Mouse (Mus musculus) gonadal fat pad, adult 2 months (tissue): ENCODE results near the gene Rnf216. TPM values are rescaled to one million over a fixed set of nuclear protein-coding genes. Genes with fewer than 3 reads are reported as not detected.

Experiments
- DNase-seq: peaks from one replicate; pipeline ENCODE4 v3.0.0-alpha.2; 2012; ENCODE audit warnings: low read depth
- polyA plus RNA-seq: library from polyadenylated mRNA; depleted of rRNA; stranded (reverse); fragments of >200 nt; gene quantifications from 2 replicates; pipeline ENCODE4 v1.2.3, GENCODE M21; 2012

Gene Rnf216
- polyA plus RNA-seq, 1 experiment = 20.6 TPM

- no peak for DNase-seq
These were observed 111.9 kb downstream of the Rnf216 start for GRCm38 (mm10) chr5:143000654-143001500.

DNA sequence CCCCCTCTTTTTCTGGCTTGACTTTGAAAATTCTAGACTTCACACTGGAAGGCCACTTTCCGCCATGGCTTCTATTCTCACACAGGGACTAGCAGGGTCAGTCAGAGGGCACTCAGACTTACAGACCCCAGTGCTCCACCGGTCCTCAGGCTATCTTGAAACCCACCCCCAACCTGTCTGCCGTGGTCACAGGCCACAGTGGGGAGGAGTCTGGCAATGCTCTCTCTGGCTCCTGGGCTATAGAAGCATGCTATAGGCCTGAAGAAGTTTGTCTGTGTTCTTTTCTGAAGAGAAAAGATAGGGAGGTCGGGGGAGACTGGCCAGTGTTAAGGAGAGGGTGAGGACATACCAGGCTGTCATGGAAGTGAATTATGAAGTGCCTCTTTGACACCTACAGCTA is 112.7 kb downstream of the Rnf216 start:
- no peak for DNase-seq

- no peak for DNase-seq
These were observed 114.6 kb downstream of the Rnf216 start for GRCm38 (mm10) chr5:142998171-142998570.

DNA sequence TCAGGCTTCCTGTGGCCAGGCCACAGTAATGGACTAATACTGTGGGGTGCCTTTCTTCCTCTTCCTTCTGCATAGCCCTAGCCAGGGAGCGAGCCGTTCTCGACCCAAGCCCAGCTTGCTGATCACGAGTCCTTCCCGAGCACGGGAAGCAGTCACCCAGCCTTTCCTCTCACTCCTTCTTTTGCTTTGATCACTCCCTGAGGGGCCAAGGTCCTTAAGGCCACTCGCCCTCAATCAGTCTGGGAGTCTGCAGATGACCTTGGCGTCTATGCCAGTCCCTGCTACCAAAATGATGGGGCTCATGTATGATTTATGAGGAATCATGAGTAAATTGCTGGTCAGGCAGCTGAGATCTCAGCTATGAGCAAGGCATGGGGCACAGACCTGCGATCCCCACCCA is 115.3 kb downstream of the Rnf216 start:
- DNase-seq = no peak

GRCm38 (mm10) chr5:142994746-142995145 is 118.0 kb downstream of the Rnf216 start:
- no peak for DNase-seq

DNA sequence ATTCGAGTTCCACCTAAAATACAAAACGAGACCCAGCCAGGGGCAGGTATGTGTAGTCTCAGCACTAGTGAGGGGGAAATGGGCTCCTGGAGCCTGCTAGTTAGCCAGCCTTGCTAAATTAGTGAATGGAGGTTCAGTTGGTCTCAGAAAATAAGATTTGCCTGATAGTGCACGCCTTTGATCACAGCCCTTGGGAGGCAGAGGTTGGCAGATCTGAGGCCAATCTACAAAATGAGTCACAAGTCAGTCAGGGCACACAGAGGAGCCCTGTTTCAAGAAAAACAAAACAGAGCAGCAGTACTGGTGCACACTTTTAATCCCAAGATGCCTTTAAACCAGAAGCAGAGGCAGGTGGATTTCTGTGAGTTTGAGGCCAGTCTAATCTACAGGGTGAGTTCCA is 123.6 kb downstream of the Rnf216 start:
- DNase-seq = no peak

GRCm38 (mm10) chr5:142988520-142988919 is 124.3 kb downstream of the Rnf216 start:
- DNase-seq = no peak

DNA sequence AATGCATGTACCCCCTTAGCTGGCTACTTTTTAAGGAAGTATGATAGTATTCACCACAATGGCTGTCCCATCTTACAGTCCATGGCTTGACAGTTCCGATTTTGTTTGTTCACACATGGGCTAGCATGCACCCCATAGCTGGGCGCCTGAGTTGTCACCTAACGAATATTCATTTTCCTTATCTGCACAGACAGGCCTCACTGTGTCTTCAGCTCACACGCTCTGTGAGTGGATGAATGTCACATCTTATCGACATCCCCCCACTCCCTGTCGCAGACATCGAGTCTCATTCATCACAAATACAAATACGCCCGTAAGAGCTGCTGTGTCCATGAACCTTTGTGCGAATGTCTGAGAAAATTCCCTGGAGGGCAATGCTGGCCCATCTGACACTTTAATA is 128.5 kb downstream of the Rnf216 start:
- no peak for DNase-seq

GRCm38 (mm10) chr5:142983174-142983573 is 129.6 kb downstream of the Rnf216 start:
- no peak for DNase-seq

DNA sequence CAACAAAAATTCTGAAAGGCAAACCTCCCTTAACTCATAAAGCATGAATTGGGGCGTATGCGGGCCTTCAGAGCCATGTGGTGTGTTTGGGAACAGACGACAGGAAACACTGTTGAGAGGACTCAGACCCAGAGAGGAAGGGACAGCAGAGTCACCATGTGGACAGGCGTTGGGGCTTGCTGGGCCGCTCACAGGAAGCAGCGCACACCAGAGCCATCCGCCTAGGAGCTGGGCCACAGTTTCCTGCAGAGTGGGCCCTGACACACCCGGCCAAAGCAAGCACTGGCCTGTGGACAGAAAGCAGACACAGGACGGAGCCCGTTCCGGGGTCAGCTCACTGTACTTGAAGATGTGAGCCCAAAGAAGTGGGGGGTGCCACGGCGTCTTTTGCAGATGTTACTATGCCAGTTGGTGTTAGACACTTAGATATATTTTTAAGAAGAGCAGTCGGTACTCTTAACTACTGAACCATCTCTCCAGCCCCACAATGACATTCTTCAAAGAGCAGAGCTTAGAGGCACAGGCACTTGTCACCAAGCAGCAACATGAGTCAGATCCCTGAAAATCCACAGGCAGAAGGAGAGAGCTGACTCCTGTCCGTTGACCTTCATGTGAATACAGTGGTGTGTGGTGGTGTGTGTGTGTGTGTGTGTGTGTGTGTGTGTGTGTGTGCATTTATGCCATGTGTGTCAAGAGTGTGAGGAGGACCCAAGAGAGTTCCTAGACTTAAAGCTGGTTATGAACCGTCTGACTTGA is 130.6 kb downstream of the Rnf216 start:
- no peak for DNase-seq

GRCm38 (mm10) chr5:142976516-142976915 is 136.3 kb downstream of the Rnf216 start:
- no peak for DNase-seq

GRCm38 (mm10) chr5:142974598-142975121 is 138.1 kb downstream of the Rnf216 start:
- no peak for DNase-seq

DNA sequence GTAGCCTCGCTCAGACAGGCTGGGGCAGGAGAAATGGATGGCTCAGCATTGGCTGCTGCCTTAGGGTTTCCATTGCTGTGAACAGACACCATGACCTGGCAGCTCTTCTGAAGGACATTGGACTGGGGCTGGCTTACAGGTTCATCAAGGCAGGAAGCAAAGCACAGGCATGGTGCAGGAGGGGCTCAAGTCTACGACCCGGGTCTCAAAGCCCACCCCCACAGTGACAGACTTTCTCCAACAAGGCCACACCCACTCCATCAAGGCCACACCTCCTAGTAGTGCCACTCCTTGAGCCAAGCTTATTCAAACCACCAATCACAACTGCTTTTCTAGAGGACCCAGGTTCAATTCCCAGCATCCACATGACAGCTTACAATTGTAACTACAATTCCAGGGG is 138.8 kb downstream of the Rnf216 start:
- DNase-seq = no peak

GRCm38 (mm10) chr5:142968411-142968810 is 144.4 kb downstream of the Rnf216 start:
- no peak for DNase-seq

DNA sequence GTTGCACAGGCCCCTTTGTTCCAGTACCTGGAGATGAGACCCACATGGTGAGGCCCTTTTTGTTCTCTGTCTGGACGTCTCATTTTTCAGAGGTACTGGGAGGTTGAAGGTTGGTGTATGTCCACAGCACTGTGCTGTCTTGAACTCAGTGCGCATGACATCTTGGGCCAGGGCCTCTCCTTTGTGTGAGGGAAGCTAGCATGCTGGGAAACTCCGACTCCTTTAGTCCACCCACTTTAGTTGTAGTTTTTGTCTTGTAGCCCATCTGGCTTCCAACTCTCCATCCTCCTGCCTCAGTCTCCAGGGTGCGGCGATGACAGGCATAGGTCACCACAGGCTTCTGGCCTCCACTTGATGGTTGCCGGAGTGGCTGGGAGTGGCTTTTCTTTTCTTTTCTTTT is 148.1 kb downstream of the Rnf216 start:
- DNase-seq = no peak

DNA sequence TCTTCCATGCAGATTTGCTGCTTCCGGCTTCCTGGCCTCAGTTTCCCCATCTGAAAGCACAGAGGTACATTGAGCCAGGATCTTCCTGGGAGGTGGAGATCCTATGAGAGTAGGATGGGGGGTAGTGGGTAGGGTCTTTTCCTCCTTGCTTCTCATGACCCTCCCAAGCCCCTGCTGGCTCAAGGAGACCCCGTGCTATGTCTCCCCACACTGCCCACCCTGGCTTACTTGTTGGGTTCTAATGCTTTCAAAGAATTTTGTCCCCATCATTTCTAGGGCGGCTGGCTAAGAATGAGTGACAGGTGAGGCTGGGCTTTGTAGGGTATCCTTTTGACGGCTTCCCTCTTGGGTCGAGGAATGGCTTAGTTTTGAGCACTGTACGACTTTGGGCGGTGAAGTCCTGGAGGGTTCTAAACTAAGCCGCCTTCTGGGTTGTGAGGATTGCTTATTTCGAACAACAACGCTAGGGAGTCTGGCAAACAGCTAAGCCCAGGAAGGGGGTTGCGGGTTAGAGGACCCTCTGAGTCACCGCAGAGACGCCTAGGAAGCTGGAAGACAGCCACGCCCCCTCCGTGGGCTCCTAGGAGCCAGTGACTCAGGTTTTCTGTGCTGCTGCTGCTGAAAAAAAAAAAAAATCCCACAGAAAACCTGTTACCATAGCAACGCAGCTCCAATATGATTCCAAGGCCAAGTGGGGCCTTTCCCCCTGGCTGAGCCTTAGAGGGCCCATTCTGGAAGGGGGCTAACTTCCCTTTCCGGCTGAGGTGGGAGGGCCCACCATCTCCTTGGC is 148.9 kb downstream of the Rnf216 start:
- DNase-seq = no peak

DNA sequence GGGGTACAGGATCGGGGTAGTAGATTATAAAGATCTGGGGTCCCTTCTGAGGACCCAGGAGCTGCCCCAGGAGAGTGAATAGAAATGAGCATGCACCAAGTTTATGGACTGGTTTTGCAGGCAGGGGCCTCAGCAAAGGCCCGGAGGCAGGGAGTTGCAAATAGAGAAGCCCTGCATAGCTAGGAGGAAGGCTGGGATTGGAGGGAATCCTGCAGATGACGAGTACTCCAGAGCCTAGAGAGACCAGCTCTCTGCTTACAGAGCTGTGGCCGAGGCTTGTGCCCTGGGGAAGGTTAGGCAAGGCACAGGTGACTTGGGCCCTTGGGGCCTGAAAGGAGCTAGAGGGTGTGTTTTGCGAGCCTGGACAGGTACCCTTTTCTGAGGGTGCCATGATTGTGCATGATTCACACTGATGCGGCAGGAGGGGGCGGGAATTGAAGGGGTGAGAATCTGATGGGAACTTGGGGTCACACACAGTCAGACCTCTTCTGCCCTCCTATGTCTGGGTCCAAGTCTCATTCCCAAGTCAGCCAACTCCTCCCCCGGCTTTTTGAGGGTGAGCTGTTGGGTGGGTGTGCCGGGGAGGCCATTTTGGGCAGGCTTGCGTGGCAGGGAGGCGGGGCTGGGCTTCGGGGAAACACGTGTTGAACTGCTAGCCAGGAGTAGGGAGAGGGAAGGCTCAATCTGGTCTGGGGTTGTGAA is 149.6 kb downstream of the Rnf216 start:
- DNase-seq = no peak

DNA sequence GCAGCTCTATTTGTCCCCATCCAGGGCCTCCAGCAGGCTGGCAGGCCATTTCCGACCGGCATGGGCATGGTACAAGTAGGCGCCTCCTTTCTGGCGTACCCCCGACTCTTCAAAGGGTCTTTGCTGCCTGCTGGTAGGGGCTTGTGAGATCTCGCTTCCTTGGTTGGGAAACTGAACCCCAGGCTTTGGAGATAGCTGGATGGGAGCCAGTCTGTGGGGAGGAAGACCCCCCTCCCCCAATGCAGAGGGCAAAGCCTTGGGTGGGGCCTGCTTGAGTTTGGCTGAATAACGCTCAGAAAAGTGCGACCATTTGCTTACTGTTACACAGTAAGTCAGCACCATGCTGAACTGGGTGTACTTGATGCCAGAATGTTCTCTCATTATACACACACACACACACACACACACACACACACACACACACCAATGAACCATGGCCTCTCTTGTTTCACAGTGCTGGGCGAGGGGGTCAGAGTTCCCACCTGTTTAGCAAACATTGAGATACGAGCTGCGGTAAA is 150.3 kb downstream of the Rnf216 start:
- DNase-seq = no peak

DNA sequence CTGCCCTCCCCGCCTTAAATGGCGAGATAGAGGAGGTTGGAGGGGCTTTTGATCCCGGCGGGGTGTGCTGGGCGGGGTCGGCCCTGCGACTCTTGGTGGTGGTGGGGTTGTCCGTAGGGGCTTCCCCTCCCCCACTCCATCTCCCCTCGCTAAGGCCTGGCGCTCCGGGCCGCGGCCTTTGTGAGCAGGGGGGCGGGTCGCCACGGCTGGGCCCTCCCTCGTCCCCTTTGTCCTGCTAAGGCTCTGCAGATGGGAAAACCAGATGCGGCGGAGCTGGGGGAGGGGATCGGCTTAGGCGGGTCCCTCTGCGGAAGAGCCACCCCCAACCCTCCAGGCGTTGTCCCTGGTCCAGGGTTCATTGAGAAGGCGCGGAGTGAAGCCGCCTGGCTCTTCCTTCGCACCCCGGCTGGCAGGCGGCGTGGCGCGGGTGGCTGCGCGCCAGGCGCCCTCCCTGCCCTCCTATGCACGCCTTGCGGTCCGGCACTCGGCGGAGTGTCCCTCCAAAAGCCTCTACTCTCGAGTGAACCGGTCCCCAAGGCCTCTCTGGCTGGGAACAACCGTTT is 150.8 kb downstream of the Rnf216 start:
- DNase-seq = no peak

DNA sequence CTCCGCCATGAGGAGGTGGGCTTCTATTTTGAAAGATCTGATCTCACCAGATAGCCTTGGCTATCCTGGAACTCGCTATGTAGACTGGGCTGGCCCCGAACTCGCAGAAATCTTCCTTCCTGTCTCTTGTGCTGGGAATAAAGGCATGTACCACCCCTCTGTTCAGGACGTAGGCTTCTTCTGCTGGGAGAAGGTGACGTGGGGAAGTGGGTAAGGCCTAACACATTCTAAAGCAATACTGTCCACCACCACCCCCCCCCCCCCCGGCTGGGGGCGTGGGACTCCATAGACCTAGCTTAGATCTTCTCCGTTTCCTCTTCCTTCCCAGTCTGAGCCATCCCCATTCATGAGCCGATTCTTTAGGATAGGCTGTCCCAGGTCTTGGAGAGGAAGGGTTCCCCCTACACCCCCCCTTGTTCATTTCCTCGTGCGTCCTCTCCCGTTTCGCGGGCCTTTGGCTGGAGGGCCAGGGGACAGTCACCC is 151.4 kb downstream of the Rnf216 start:
- DNase-seq = no peak
